Mouse (Mus musculus) kidney, adult 2 months (tissue): ENCODE measurements at regions not wholly inside any gene's neighbourhood (a gene's known extent, or its start where the extent isn't known, plus 50 kb on each side); places are given as distances from the start of the nearest gene placed in this dataset.

Experiments used
- DNase-seq: peaks from one replicate; pipeline ENCODE4 v3.0.0; 2021
- H3K27ac ChIP-seq: fragments of 200-500 bp; 2 replicates; pipeline ENCODE4 v1.5.1; 2012; ENCODE audit warnings: low read depth, low read length, control low read depth, inconsistent platforms; ENCODE audit not compliant: insufficient read depth
- H3K27me3 ChIP-seq: fragments of 200-500 bp; replicated peaks from 2 replicates; pipeline ENCODE4 v1.6.1; 2012; ENCODE audit warnings: mild to moderate bottlenecking, moderate library complexity, low read length, inconsistent platforms; ENCODE audit not compliant: control insufficient read depth, insufficient read depth
- H3K36me3 ChIP-seq: fragments of 200-500 bp; 2 replicates; pipeline ENCODE4 v1.6.1; 2012; ENCODE audit warnings: mild to moderate bottlenecking, moderate library complexity, low read length, inconsistent platforms; ENCODE audit not compliant: control insufficient read depth, insufficient read depth
- H3K4me1 ChIP-seq: fragments of 200-500 bp; 2 replicates; pipeline ENCODE4 v1.6.1; 2011; ENCODE audit warnings: low read length; ENCODE audit not compliant: control insufficient read depth, insufficient read depth
- H3K4me3 ChIP-seq: fragments of 200-500 bp; 2 replicates; pipeline ENCODE4 v1.5.1; 2011; ENCODE audit warnings: mild to moderate bottlenecking, low read depth, low read length, control low read depth; ENCODE audit not compliant: insufficient read depth
- CTCF ChIP-seq: fragments of 200-500 bp; conservative IDR thresholded peaks from 2 replicates; pipeline ENCODE4 v1.5.1; 2011; ENCODE audit warnings: low read depth, mild to moderate bottlenecking, control low read depth, low read length, moderate library complexity, mixed read lengths; ENCODE audit not compliant: insufficient read depth, insufficient read length
- POLR2A ChIP-seq: fragments of 200-500 bp; IDR thresholded peaks from one replicate; pipeline ENCODE4 v1.6.1; 2011; ENCODE audit warnings: low read depth, low read length, control low read depth
- WGBS: fragments of 180-500 bp; shearing (Covaris S2); methylation state at CpG from one replicate; pipeline ENCODE4 v1.1.7; 2018; 5-methylcytosine and 5-hydroxymethylcytosine counted together

DNA sequence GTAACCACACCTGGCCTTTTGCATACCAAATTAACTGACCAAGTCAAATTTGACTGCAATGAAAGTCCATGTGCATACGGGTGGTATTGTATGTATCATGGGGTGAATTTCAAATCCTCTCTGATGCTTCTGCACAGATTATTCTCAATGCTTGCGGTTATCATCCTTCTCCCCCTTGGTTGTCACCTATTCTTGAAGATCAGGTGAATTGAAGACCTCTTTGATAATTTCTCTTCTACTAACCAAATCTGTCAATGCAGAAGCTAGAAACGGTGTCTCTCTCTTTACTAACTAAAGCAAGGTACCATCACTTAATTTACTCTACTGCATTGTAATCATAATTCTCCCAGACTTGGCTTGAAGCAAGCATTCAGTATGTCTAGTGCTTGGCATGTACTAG, 235.7 kb upstream of the Plscr5 start:
- 83% methylated on average over 3 of the region's 3 CpGs for WGBS
- H3K27me3 ChIP-seq: no peaks in the 10 kb centered on the region
- H3K4me3 ChIP-seq: no peak overlapping the region
- DNase-seq: no peak
- H3K27ac ChIP-seq: no peak overlapping the region
- H3K36me3 ChIP-seq: no peaks in the 10 kb centered on the region
- no peak for TF ChIP-seq POLR2A
- no peak for TF ChIP-seq CTCF
- H3K4me1 ChIP-seq: no peaks in the 10 kb centered on the region

DNA sequence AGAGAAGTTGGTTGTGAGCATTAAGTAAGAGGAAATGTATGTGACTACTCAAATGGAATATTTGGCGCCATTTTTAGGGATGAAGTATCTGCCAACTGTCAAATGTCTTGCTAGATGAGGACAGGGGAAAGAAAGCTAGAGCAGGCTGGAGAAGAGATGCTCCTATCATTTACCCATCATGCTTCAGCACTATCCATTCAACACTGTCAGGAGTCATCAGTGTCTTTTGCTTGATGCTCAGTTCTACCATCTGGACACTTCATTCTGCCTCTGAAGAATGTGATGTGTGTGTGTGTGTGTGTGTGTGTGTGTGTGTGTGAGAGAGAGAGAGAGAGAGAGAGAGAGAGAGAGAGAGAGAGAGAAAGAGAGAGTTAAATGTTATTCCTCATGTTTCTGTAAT, 244.0 kb upstream of the Plscr5 start:
- Histone ChIP-seq H3K4me1 (no peaks in the 10 kb centered on the region), H3K27ac (no peak overlapping the region), H3K4me3 (no peak overlapping the region), H3K36me3 (no peaks in the 10 kb centered on the region), H3K27me3 (no peaks in the 10 kb centered on the region)
- 65% methylated on average over 1 of the region's 1 CpGs for WGBS
- no peak for TF ChIP-seq CTCF
- no peak for TF ChIP-seq POLR2A
- no peak for DNase-seq

DNA sequence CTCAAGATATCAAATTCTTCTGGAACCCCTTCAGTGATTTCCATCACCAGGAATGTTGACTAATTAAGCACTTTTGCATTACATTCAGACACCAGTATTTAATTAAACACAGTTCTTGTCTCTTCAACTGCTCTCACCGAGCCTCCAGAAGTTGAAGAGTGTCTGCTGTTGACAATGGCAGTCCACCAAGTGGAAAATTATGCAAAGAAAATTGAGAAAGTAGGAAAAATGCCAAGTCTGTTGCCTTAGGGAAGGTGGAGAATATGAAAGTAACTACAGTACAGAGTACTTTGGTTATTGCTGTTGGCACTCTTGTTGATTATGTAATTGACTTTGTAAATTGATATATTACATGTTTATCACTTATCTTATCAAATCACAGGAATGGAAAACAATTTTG, 250.7 kb upstream of the Plscr5 start:
- 48% methylated on average over 1 of the region's 1 CpGs for WGBS
- Histone ChIP-seq H3K4me3 (no peak overlapping the region), H3K4me1 (no peaks in the 10 kb centered on the region), H3K27me3 (no peaks in the 10 kb centered on the region), H3K36me3 (no peaks in the 10 kb centered on the region), H3K27ac (no peak overlapping the region)
- DNase-seq: no peak
- TF ChIP-seq POLR2A: no peak
- TF ChIP-seq CTCF: no peak

DNA sequence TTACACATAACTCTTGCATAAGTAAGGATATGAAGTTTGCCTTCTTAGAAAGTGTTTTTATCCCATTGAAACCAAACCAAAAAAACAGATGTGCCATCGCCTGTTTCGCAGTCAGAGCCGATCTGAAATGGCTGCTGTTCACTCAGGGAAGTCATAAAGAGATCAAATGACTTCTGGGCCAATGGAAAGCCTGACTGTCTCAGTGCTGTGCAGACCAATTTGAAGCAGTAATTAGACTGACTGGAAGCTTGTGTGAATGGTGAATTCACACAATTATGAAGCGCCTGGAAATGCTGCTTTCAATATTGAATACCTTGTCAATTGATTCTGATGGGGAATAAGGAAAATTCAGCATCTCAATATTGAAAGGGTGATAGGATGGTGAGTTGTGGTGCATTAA, 254.0 kb upstream of the Plscr5 start:
- DNase-seq: no peak
- Histone ChIP-seq H3K4me1 (no peaks in the 10 kb centered on the region), H3K27ac (no peak overlapping the region), H3K4me3 (no peak overlapping the region), H3K27me3 (no peaks in the 10 kb centered on the region), H3K36me3 (no peaks in the 10 kb centered on the region)
- no peak for TF ChIP-seq POLR2A
- no peak for TF ChIP-seq CTCF
- WGBS: 31% methylated on average over 4 of the region's 4 CpGs

DNA sequence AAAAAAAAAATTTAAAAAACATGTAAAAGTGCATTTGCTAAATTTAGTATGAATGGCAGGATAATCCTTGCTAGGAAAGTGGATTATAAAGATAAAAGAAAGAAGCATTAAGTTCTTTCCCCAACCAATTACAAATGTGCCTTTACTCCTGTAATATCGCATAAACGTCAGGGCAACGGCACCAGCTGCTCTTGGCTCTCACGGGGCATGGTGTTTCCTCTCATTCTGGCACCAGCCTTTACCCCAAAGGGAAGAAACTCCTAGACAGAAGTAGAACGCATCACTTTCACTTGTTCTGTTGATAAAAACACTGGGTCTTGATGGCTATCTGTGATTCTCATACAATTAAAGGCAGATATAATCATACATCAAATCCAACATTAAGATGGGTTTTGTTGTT, 288.7 kb upstream of the Plscr5 start:
- DNase-seq: no peak
- Histone ChIP-seq H3K4me3 (no peak overlapping the region), H3K27me3 (no peaks in the 10 kb centered on the region), H3K36me3 (no peaks in the 10 kb centered on the region), H3K27ac (no peak overlapping the region), H3K4me1 (no peaks in the 10 kb centered on the region)
- 88% methylated on average over 5 of the region's 5 CpGs for WGBS
- TF ChIP-seq CTCF: no peak
- TF ChIP-seq POLR2A: no peak

DNA sequence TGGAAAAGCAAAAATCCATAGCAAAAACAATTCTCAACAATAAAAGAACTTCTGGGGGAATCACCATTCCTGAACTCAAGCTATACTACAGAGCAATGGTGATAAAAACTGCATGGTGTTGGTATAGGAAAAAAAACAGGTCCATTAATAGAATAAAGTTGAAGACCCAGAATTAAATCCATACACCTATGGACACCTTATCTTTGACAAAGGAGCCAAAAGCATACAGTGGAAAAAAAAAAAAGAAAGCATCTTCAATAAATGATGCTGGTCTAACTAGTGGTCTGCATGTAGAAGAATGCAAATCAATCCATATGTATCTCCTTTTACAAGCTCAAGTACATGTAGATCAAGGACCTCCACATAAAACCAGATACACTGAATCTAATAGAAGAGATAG, 291.8 kb upstream of the Plscr5 start:
- TF ChIP-seq POLR2A (no peak), CTCF (no peak)
- Histone ChIP-seq H3K4me1 (no peaks in the 10 kb centered on the region), H3K27me3 (no peaks in the 10 kb centered on the region), H3K36me3 (no peaks in the 10 kb centered on the region), H3K4me3 (no peak overlapping the region), H3K27ac (no peak overlapping the region)
- no peak for DNase-seq

DNA sequence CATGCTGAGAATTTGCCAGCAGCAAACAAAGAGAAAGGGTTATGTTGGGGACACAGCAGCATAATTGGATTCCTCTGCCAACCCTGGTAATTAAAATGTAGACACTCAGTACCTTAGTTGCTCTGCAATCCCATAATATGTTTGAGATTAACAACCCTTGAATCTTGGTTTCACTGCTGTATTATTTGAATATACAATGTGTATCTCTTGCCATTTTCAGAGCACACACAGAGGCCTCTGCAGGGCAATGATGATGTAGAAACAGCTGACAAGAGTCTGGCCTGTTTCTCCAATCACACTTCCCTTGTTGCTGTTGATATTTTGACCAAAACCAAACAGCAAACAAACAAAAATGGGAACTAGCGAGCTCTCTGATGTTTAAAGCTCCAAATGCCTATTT, 315.9 kb upstream of the Plscr5 start:
- Histone ChIP-seq H3K36me3 (no peaks in the 10 kb centered on the region), H3K27me3 (no peaks in the 10 kb centered on the region), H3K4me1 (no peaks in the 10 kb centered on the region), H3K4me3 (no peak overlapping the region), H3K27ac (no peak overlapping the region)
- 74% methylated on average over 1 of the region's 1 CpGs for WGBS
- no peak for TF ChIP-seq CTCF
- TF ChIP-seq POLR2A: no peak
- DNase-seq: no peak

DNA sequence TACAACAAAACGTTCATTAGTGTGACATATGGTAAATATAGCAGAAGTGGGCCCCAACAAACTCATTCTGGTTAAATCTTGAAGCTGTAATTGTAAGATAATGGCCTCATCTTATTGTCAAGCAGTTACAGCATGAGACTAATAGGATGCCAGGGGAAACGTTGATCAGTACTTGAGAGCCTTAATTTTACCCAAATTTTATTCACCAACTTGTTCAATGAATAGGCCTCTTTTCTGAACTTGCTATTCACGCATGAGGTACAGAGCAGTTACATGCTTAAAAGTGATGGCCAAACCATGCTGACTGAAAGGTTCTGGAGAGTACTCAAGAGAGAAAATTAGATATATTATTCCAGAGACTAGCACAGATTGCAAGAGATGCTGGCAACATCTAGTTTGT, 361.2 kb upstream of the Plscr5 start:
- 50% methylated on average over 3 of the region's 3 CpGs for WGBS
- DNase-seq: no peak
- Histone ChIP-seq H3K4me1 (no peaks in the 10 kb centered on the region), H3K36me3 (no peaks in the 10 kb centered on the region), H3K27ac (no peak overlapping the region), H3K27me3 (no peaks in the 10 kb centered on the region), H3K4me3 (no peak overlapping the region)
- TF ChIP-seq CTCF (no peak), POLR2A (no peak)
